ENCODE assay signal across 7 mouse cellular contexts in the genomic region with DNA sequence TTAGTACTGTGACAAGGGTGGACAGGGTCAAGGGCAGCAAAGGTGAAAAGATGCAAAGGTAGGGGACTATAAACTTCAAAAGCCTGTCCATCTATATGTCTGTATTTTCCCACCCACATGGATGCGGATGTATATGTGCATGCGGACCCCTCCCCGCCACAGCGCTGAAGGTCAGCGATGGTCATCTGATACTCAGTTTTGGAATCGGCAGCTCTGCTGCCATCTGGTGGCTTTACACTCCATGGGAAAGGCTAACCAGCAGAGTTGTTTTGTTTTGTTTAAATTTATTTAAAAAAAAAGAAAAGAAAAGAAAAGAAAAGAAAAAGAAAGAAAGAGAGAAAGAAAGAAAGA. TPM values are rescaled to one million over a fixed set of nuclear protein-coding genes. Genes with fewer than 3 reads are reported as not detected.
DNase-seq lines count a peak whose midpoint lies in the region; ATAC-seq and TF ChIP-seq lines count a peak whose summit lies in the region.

No protein-coding gene starts in this region.

- no peaks in the 10 kb centered on the region for H3K36me3 ChIP-seq in ES-Bruce4 (ENCODE audit: control insufficient read depth, insufficient read depth, low read length, poor library complexity, severe bottlenecking)
- H3K36me3 ChIP-seq in forebrain, embryonic 14.5 days (ENCODE audit: control insufficient read depth, insufficient read depth, low read length): no peaks in the 10 kb centered on the region
- no peaks in the 10 kb centered on the region for H3K36me3 ChIP-seq in kidney, embryonic 14.5 days (ENCODE audit: control insufficient read depth, insufficient read depth, low read length)
- no peaks in the 10 kb centered on the region for H3K36me3 ChIP-seq in stomach, embryonic 15.5 days

- H3K27ac ChIP-seq in ES-Bruce4 (ENCODE audit: insufficient read depth, low read length): no peak overlapping the region
- H3K27ac ChIP-seq in forebrain, embryonic 14.5 days (ENCODE audit: low read depth, low read length): no peak overlapping the region
- no peak overlapping the region for H3K27ac ChIP-seq in kidney, embryonic 14.5 days (ENCODE audit: low read depth, low read length)
- H3K27ac ChIP-seq in stomach, embryonic 15.5 days: peak overlapping the region; percentile 67

- no peak overlapping the region for H3K9ac ChIP-seq in ES-Bruce4 (ENCODE audit: low read depth, poor library complexity, severe bottlenecking)
- H3K9ac ChIP-seq in forebrain, embryonic 14.5 days (ENCODE audit: low read length): no peak overlapping the region
- no peak overlapping the region for H3K9ac ChIP-seq in kidney, embryonic 14.5 days (ENCODE audit: low read depth, low read length)
- H3K9ac ChIP-seq in stomach, embryonic 15.5 days: no peak overlapping the region

- no peak for ATAC-seq in forebrain, embryonic 14.5 days
- no peak for ATAC-seq in kidney, embryonic 14.5 days (ENCODE audit: low FRiP score, low TSS enrichment)
- ATAC-seq in stomach, embryonic 15.5 days (ENCODE audit: insufficient read depth, low FRiP score, low read depth): no peak

- peak; percentile 61 for TF ChIP-seq CTCF in ES-Bruce4 (IDR thresholded peaks at IDR 0.05; ENCODE audit: low read depth, low read length)

- H3K9me3 ChIP-seq in ES-Bruce4 (replicated peaks; ENCODE audit: control insufficient read depth, insufficient read depth, low read length, poor library complexity, severe bottlenecking): no peaks in the 10 kb centered on the region
- no peaks in the 10 kb centered on the region for H3K9me3 ChIP-seq in forebrain, embryonic 14.5 days (replicated peaks; ENCODE audit: control insufficient read depth, low read length)
- no peaks in the 10 kb centered on the region for H3K9me3 ChIP-seq in kidney, embryonic 14.5 days (ENCODE audit: control insufficient read depth, low read length)
- no peaks in the 10 kb centered on the region for H3K9me3 ChIP-seq in stomach, embryonic 15.5 days

- no peaks in the 10 kb centered on the region for H3K4me1 ChIP-seq in ES-Bruce4 (ENCODE audit: control insufficient read depth, insufficient read depth, low read length)
- peaks cover 4% of the 10 kb centered on the region; the same call in 1 of the 2 replicates for H3K4me1 ChIP-seq in forebrain, embryonic 14.5 days (ENCODE audit: control insufficient read depth, insufficient read depth, low read length)
- H3K4me1 ChIP-seq in kidney, embryonic 14.5 days (ENCODE audit: control insufficient read depth, insufficient read depth, low read length): peaks cover 18% of the 10 kb centered on the region; the same call in 1 of the 2 replicates
- peaks cover 7% of the 10 kb centered on the region for H3K4me1 ChIP-seq in stomach, embryonic 15.5 days

- peak overlapping the region; percentile 33 for H3K4me2 ChIP-seq in forebrain, embryonic 14.5 days (ENCODE audit: low read length)
- peak overlapping the region; percentile 89; the same call in 1 of the 2 replicates for H3K4me2 ChIP-seq in kidney, embryonic 14.5 days (replicated peaks; ENCODE audit: low read depth, low read length)
- peak overlapping the region; percentile 83 for H3K4me2 ChIP-seq in stomach, embryonic 15.5 days

- peak; percentile 43 for DNase-seq in 3T3-L1 (ENCODE audit: low read depth, low spot score)
- DNase-seq in forebrain, embryonic 14.5 days (ENCODE audit: low spot score): peak; percentile 37
- DNase-seq in lung, postnatal 10 days: peak; percentile 35
- no peak for DNase-seq in layer of hippocampus, postnatal 10 days (ENCODE audit: low spot score in 2 of 2)

- under 1% methylated on average over 6 of the region's 6 CpGs for WGBS in forebrain, embryonic 14.5 days
- 1% methylated on average over 6 of the region's 6 CpGs for WGBS in kidney, embryonic 14.5 days
- WGBS in stomach, embryonic 15.5 days: under 1% methylated on average over 6 of the region's 6 CpGs

- H3K27me3 ChIP-seq in ES-Bruce4 (ENCODE audit: control insufficient read depth, insufficient read depth, low read length, poor library complexity, severe bottlenecking): no peaks in the 10 kb centered on the region
- peaks cover 21% of the 10 kb centered on the region for H3K27me3 ChIP-seq in forebrain, embryonic 14.5 days (replicated peaks; ENCODE audit: control insufficient read depth, insufficient read depth, low read length)
- H3K27me3 ChIP-seq in kidney, embryonic 14.5 days (ENCODE audit: control insufficient read depth, insufficient read depth, low read length): peaks cover 20% of the 10 kb centered on the region
- H3K27me3 ChIP-seq in stomach, embryonic 15.5 days (replicated peaks): 0 out of 2 replicates have a peak, but pooled peaks cover 5% of the 10 kb centered on the region

- TF ChIP-seq EP300 in ES-Bruce4 (IDR thresholded peaks at IDR 0.05; ENCODE audit: insufficient read depth, low read depth, low read length): no peak

- H3K4me3 ChIP-seq in ES-Bruce4 (ENCODE audit: low read depth, low read length): no peak overlapping the region
- H3K4me3 ChIP-seq in forebrain, embryonic 14.5 days (ENCODE audit: low read depth, low read length): no peak overlapping the region
- no peak overlapping the region for H3K4me3 ChIP-seq in kidney, embryonic 14.5 days (ENCODE audit: low read length)
- peak overlapping the region; percentile 22 for H3K4me3 ChIP-seq in stomach, embryonic 15.5 days (replicated peaks)

- TF ChIP-seq POLR2A in ES-Bruce4 (IDR thresholded peaks at IDR 0.05; ENCODE audit: insufficient read depth, low read length): no peak

RNA-seq across cellular contexts. Expression of gene Pdzk1ip1, which starts 8.6 kb away (rescaled TPM):
- polyA plus RNA-seq in ES-Bruce4 (2011; ENCODE audit: insufficient read depth, insufficient read length, low read depth, missing spikeins): 3.4 and 4.7 TPM in 2 replicates
- polyA plus RNA-seq in forebrain, embryonic 14.5 days (2014; fragmentation: Nextera tagmentation; extraction: Ambion mirVana): 0.65 and 0.70 TPM in 2 replicates
- 87.9 and 90.5 TPM in 2 replicates for polyA plus RNA-seq in kidney, embryonic 14.5 days (2014; fragmentation: Nextera tagmentation; extraction: Ambion mirVana)
- 82.4 and 96.6 TPM in 2 replicates for polyA plus RNA-seq in stomach, embryonic 15.5 days (2015; fragmentation: Nextera tagmentation; extraction: Ambion mirVana)
- total RNA-seq in layer of hippocampus, postnatal 10 days (2021): under 1 TPM; 0.42 to 0.57 TPM

RNA-seq across cellular contexts. Expression of gene Cyp4x1, which starts 37.0 kb away (rescaled TPM):
- 0.43 and 0.52 TPM in 2 replicates for polyA plus RNA-seq in ES-Bruce4 (2011; ENCODE audit: insufficient read depth, insufficient read length, low read depth, missing spikeins)
- 2.5 and 4.0 TPM in 2 replicates for polyA plus RNA-seq in forebrain, embryonic 14.5 days (2014; fragmentation: Nextera tagmentation; extraction: Ambion mirVana)
- polyA plus RNA-seq in kidney, embryonic 14.5 days (2014; fragmentation: Nextera tagmentation; extraction: Ambion mirVana): 0.37 and 0.54 TPM in 2 replicates
- 0.41 and 0.45 TPM in 2 replicates for polyA plus RNA-seq in stomach, embryonic 15.5 days (2015; fragmentation: Nextera tagmentation; extraction: Ambion mirVana)
- total RNA-seq in layer of hippocampus, postnatal 10 days (2021): 10 to 100 TPM; 12.0 to 13.2 TPM

RNA-seq across cellular contexts. Expression of gene Tal1, which starts 40.9 kb away (rescaled TPM):
- polyA plus RNA-seq in ES-Bruce4 (2011; ENCODE audit: insufficient read depth, insufficient read length, low read depth, missing spikeins): 0.37 and 0.61 TPM in 2 replicates
- 1.0 and 1.1 TPM in 2 replicates for polyA plus RNA-seq in forebrain, embryonic 14.5 days (2014; fragmentation: Nextera tagmentation; extraction: Ambion mirVana)
- 1.7 and 2.0 TPM in 2 replicates for polyA plus RNA-seq in kidney, embryonic 14.5 days (2014; fragmentation: Nextera tagmentation; extraction: Ambion mirVana)
- polyA plus RNA-seq in stomach, embryonic 15.5 days (2015; fragmentation: Nextera tagmentation; extraction: Ambion mirVana): 1.6 and 2.9 TPM in 2 replicates
- 1 to 10 TPM; 2.0 to 2.6 TPM for total RNA-seq in layer of hippocampus, postnatal 10 days (2021)

Comparison
In these comparisons a context has a peak if more than half of its experiments do, and no peak if none do; other contexts are left out.
1. DNase-seq: peak in 3T3-L1 (single experiment), forebrain, embryonic 14.5 days (single experiment) and lung, postnatal 10 days (single experiment); none in layer of hippocampus, postnatal 10 days (0 of 2).
2. H3K4me2 ChIP-seq: peak in every context shown above with its lines; median percentile 89 in kidney, embryonic 14.5 days; 83 in stomach, embryonic 15.5 days; 33 in forebrain, embryonic 14.5 days.
3. RNA of gene Pdzk1ip1, which starts 8.6 kb away (polyA plus RNA-seq): 82.4 to 96.6 TPM in stomach, embryonic 15.5 days and 87.9 to 90.5 TPM in kidney, embryonic 14.5 days; 3.4 to 4.7 TPM in ES-Bruce4 and 0.65 to 0.70 TPM in forebrain, embryonic 14.5 days; every median in the first group is over 10 times any median in the second.